Mouse (Mus musculus): ENCODE data around the gene Lck.

GRCm38 (mm10) chr4:129518519-129518918, 54.9 kb downstream of the Lck start:
- TF ChIP-seq CTCF (conservative IDR thresholded peaks at IDR 0.05; ENCODE audit: low read length): no peak
- no peak for TF ChIP-seq POU5F1 (IDR thresholded peaks at IDR 0.05; ENCODE audit: borderline replicate concordance, low read length)
- no peak for TF ChIP-seq NANOG (IDR thresholded peaks at IDR 0.05; ENCODE audit: borderline replicate concordance, low read length)

Data from E14TG2a.4 (cell line).